In genomic region chr4:114779758-114780546, GRCm38 (mm10) we compare ENCODE assay signal across 11 mouse cellular contexts. TPM values are rescaled to one million over a fixed set of nuclear protein-coding genes. Genes with fewer than 3 reads are reported as not detected.
DNase-seq lines count a peak whose midpoint lies in the region; ATAC-seq and TF ChIP-seq lines count a peak whose summit lies in the region.
"Had no signal": no experiment of that assay in that cellular context is flagged by ENCODE, and none has a peak within 500 bp of the region (broad histone marks: within the 10 kb centered on the region; RNA-seq: fewer than 3 reads in every experiment).

No protein-coding gene starts in this region.

- H3K27me3 ChIP-seq in heart, adult 2 months (ENCODE audit: control insufficient read depth, insufficient read depth, low read length) = no peaks in the 10 kb centered on the region
- no peaks in the 10 kb centered on the region for H3K27me3 ChIP-seq in lung, postnatal 0 days (replicated peaks; ENCODE audit: insufficient read depth, low read length)
- H3K27me3 ChIP-seq in stomach, embryonic 16.5 days (ENCODE audit: control insufficient read depth, insufficient read depth, low read length) = no peaks in the 10 kb centered on the region

- peak overlapping the region; percentile 15; the same call in 1 of the 2 replicates for H3K4me2 ChIP-seq in lung, postnatal 0 days (replicated peaks; ENCODE audit: low read depth, low read length)
- H3K4me2 ChIP-seq in stomach, embryonic 16.5 days (ENCODE audit: low read depth, low read length) = no peak overlapping the region

- DNase-seq in heart, adult 2 months = peak; percentile 6 to 14
- DNase-seq in heart, adult 8-10 months (ENCODE audit: low spot score) = no peak
- peak; percentile 14 for DNase-seq in kidney, adult 11 months
- DNase-seq in lung, postnatal 0 days (ENCODE audit: low spot score) = peak; percentile 65
- DNase-seq in layer of hippocampus, postnatal 14 days (ENCODE audit: low spot score in 2 of 2) = no peak
- DNase-seq in adrenal gland, postnatal 36 days = no peak
- DNase-seq in layer of hippocampus, adult 9-10 months (ENCODE audit: low spot score) = no peak

- TF ChIP-seq POLR2A in heart, adult 2 months (IDR thresholded peaks at IDR 0.05; ENCODE audit: insufficient read depth, low read depth, low read length) = no peak

- no peak for TF ChIP-seq EP300 in heart, adult 2 months (IDR thresholded peaks at IDR 0.05; ENCODE audit: insufficient read depth, low read depth, low read length)
- TF ChIP-seq EP300 in lung, postnatal 0 days (IDR thresholded peaks at IDR 0.05) = peak; percentile 68

- intact Hi-C loops in heart, adult 2 months (cut with DNase I) = no loop called here

- WGBS in heart, adult 2 months = 69% methylated on average over 17 of the region's 17 CpGs
- WGBS in lung, postnatal 0 days = 19% methylated on average over 17 of the region's 17 CpGs
- 23% methylated on average over 17 of the region's 17 CpGs for WGBS in stomach, embryonic 16.5 days

- peak; percentile 85 for ATAC-seq in lung, postnatal 0 days
- ATAC-seq in stomach, embryonic 16.5 days (ENCODE audit: insufficient read depth, low FRiP score) = peak; percentile 38; the same call in 1 of the 2 replicates

- H3K27ac ChIP-seq in heart, adult 2 months = no peak overlapping the region
- no peak overlapping the region for H3K27ac ChIP-seq in lung, postnatal 0 days (ENCODE audit: low read length)
- H3K27ac ChIP-seq in stomach, embryonic 16.5 days (ENCODE audit: low read length) = no peak overlapping the region
- H3K27ac ChIP-seq: liver, embryonic 14.5 days had no signal

- no peaks in the 10 kb centered on the region for H3K4me1 ChIP-seq in heart, adult 2 months (ENCODE audit: control insufficient read depth, insufficient read depth, low read length)
- H3K4me1 ChIP-seq in lung, postnatal 0 days (ENCODE audit: insufficient read depth, low read depth, low read length) = peaks cover 5% of the 10 kb centered on the region; the same call in 1 of the 2 replicates
- 0 out of 2 replicates have a peak, but pooled peaks cover 14% of the 10 kb centered on the region for H3K4me1 ChIP-seq in stomach, embryonic 16.5 days (ENCODE audit: control insufficient read depth, insufficient read depth, low read length)

- no peak for TF ChIP-seq CTCF in heart, adult 2 months (IDR thresholded peaks at IDR 0.05)
- TF ChIP-seq CTCF in lung, postnatal 0 days (IDR thresholded peaks at IDR 0.05) = no peak

- no peak overlapping the region for H3K9ac ChIP-seq in heart, adult 2 months (ENCODE audit: low read depth, low read length)
- no peak overlapping the region for H3K9ac ChIP-seq in lung, postnatal 0 days (replicated peaks; ENCODE audit: low read depth)
- H3K9ac ChIP-seq in stomach, embryonic 16.5 days (ENCODE audit: low read length) = no peak overlapping the region
- H3K9ac ChIP-seq: liver, embryonic 14.5 days had no signal

- H3K36me3 ChIP-seq in heart, adult 2 months (ENCODE audit: control insufficient read depth, insufficient read depth, low read length) = no peaks in the 10 kb centered on the region
- no peaks in the 10 kb centered on the region for H3K36me3 ChIP-seq in lung, postnatal 0 days (ENCODE audit: insufficient read depth, low read length)
- H3K36me3 ChIP-seq in stomach, embryonic 16.5 days (ENCODE audit: control insufficient read depth, insufficient read depth, low read length) = no peaks in the 10 kb centered on the region

- no peaks in the 10 kb centered on the region for H3K79me2 ChIP-seq in heart, adult 2 months (replicated peaks; ENCODE audit: control insufficient read depth, insufficient read depth, low read length)

- H3K9me3 ChIP-seq in lung, postnatal 0 days (ENCODE audit: low read length) = no peaks in the 10 kb centered on the region
- H3K9me3 ChIP-seq in stomach, embryonic 16.5 days (replicated peaks; ENCODE audit: control insufficient read depth, low read length) = no peaks in the 10 kb centered on the region

- no peak overlapping the region for H3K4me3 ChIP-seq in heart, adult 2 months
- no peak overlapping the region for H3K4me3 ChIP-seq in lung, postnatal 0 days (ENCODE audit: low read depth, low read length)
- H3K4me3 ChIP-seq in stomach, embryonic 16.5 days (replicated peaks; ENCODE audit: low read length) = no peak overlapping the region

RNA-seq across cellular contexts. Expression of gene Gm12830, which starts 41.6 kb away (rescaled TPM):
- not detected for total RNA-seq in heart, adult 2 months (2021)
- polyA plus RNA-seq in heart, adult 2 months (2012; rRNA removed) = not detected in 2 replicates
- total RNA-seq in heart, adult 8-10 months (2022) = not detected
- not detected in 2 replicates for polyA plus RNA-seq in lung, postnatal 0 days (2015; fragmentation: Nextera tagmentation; extraction: Ambion mirVana)
- polyA plus RNA-seq in stomach, embryonic 16.5 days (2015; fragmentation: Nextera tagmentation; extraction: Ambion mirVana) = not detected in 2 replicates
- total RNA-seq in layer of hippocampus, postnatal 14 days (2021) = not detected
- total RNA-seq in adrenal gland, postnatal 36 days (2021) = not detected
- total RNA-seq: CH12.LX had no signal
- polyA plus RNA-seq: liver, embryonic 14.5 days; testis, adult 2 months had no signal

Comparison
In these comparisons a context has a peak if more than half of its experiments do, and no peak if none do; other contexts are left out.
1. DNase-seq: peak in heart, adult 2 months (2 of 2), kidney, adult 11 months (single experiment) and lung, postnatal 0 days (single experiment); none in heart, adult 8-10 months (single experiment), layer of hippocampus, postnatal 14 days (0 of 2), adrenal gland, postnatal 36 days (0 of 2) and layer of hippocampus, adult 9-10 months (single experiment).